Mouse (Mus musculus) liver, postnatal 0 days (tissue): ENCODE measurements at regions not wholly inside any gene's neighbourhood (a gene's known extent, or its start where the extent isn't known, plus 50 kb on each side); places are given as distances from the start of the nearest gene placed in this dataset.

Experiments
- ATAC-seq: fragments of 200-750 bp; cut with Nextera tagmentation; 2 replicates; pipeline ENCODE4 v1.8.0; 2017; ENCODE audit warnings: mild to moderate bottlenecking, moderate library complexity
- DNase-seq: peaks from one replicate; pipeline ENCODE4 v3.0.0-alpha.2; 2016
- H3K27ac ChIP-seq: fragments of 300-500 bp; sonication (generic); 2 replicates; pipeline ENCODE4 v1.5.1; 2014; ENCODE audit warnings: antibody characterized with exemption, moderate library complexity, mild to moderate bottlenecking, low read depth
- H3K27me3 ChIP-seq: fragments of 300-500 bp; sonication (generic); 2 replicates; pipeline ENCODE4 v1.6.1; 2014; ENCODE audit warnings: low read length, control low read depth, mixed read lengths; ENCODE audit not compliant: insufficient read depth
- H3K36me3 ChIP-seq: fragments of 300-500 bp; sonication (generic); replicated peaks from 2 replicates; pipeline ENCODE4 v1.6.1; 2014; ENCODE audit warnings: mild to moderate bottlenecking, control low read depth, low read length, moderate library complexity, mixed read lengths; ENCODE audit not compliant: insufficient read depth
- H3K4me1 ChIP-seq: fragments of 300-500 bp; sonication (generic); 2 replicates; pipeline ENCODE4 v1.6.1; 2014; ENCODE audit warnings: antibody characterized with exemption, mild to moderate bottlenecking, control low read depth; ENCODE audit not compliant: insufficient read depth
- H3K4me2 ChIP-seq: fragments of 300-500 bp; sonication (generic); 2 replicates; pipeline ENCODE4 v1.6.1; 2014; ENCODE audit warnings: low read depth, mild to moderate bottlenecking, low read length, moderate library complexity, mixed read lengths
- H3K4me3 ChIP-seq: fragments of 300-500 bp; sonication (generic); 2 replicates; pipeline ENCODE4 v1.5.1; 2014; ENCODE audit warnings: low read depth, low read length
- H3K9ac ChIP-seq: fragments of 300-500 bp; sonication (generic); replicated peaks from 2 replicates; pipeline ENCODE4 v1.6.1; 2014; ENCODE audit warnings: mild to moderate bottlenecking, moderate library complexity
- H3K9me3 ChIP-seq: fragments of 300-500 bp; sonication (generic); 2 replicates; pipeline ENCODE4 v1.6.1; 2016; ENCODE audit warnings: mild to moderate bottlenecking, control low read depth, low read length, mixed read lengths
- CTCF ChIP-seq: sonication (generic); IDR thresholded peaks from 2 replicates; pipeline ENCODE4 v1.5.1; 2016; ENCODE audit warnings: antibody characterized with exemption, low read depth
- EP300 ChIP-seq: IDR thresholded peaks from 2 replicates; pipeline ENCODE4 v1.6.1; 2016; ENCODE audit warnings: antibody characterized with exemption, low read depth, mild to moderate bottlenecking
- WGBS: fragments of 180-500 bp; shearing (Covaris S2); extraction: QIAGEN DNeasy Blood & Tissue Kit; methylation state at CpG from one replicate; pipeline ENCODE4 v1.1.7; 2014; ENCODE audit not compliant: insufficient replicate concordance; 5-methylcytosine and 5-hydroxymethylcytosine counted together

- H3K36me3 ChIP-seq = no peaks in the 10 kb centered on the region
- no peak overlapping the region for H3K27ac ChIP-seq
- no peak overlapping the region for H3K9ac ChIP-seq
- WGBS = 36% methylated on average over 3 of the region's 3 CpGs
- no peaks in the 10 kb centered on the region for H3K27me3 ChIP-seq
- H3K4me2 ChIP-seq = no peak overlapping the region
- H3K4me1 ChIP-seq = no peaks in the 10 kb centered on the region
- ATAC-seq = no peak
- no peaks in the 10 kb centered on the region for H3K9me3 ChIP-seq
- no peak overlapping the region for H3K4me3 ChIP-seq
- no peak for DNase-seq
- TF ChIP-seq EP300 (no peak), CTCF (no peak)
Observed at GRCm38 (mm10) chr13:116174976-116175375, 134.5 kb downstream of the Isl1 start.

GRCm38 (mm10) chr13:116173866-116174265, 135.6 kb downstream of the Isl1 start:
- Histone ChIP-seq H3K27me3 (no peaks in the 10 kb centered on the region), H3K9ac (no peak overlapping the region), H3K4me3 (no peak overlapping the region), H3K4me1 (no peaks in the 10 kb centered on the region), H3K9me3 (no peaks in the 10 kb centered on the region), H3K27ac (no peak overlapping the region), H3K4me2 (no peak overlapping the region), H3K36me3 (no peaks in the 10 kb centered on the region)
- ATAC-seq (no peak), DNase-seq (no peak)
- TF ChIP-seq EP300 (no peak), CTCF (no peak)
- WGBS = 69% methylated on average over 2 of the region's 2 CpGs

- H3K36me3 ChIP-seq = no peaks in the 10 kb centered on the region
- H3K4me2 ChIP-seq = no peak overlapping the region
- no peak overlapping the region for H3K4me3 ChIP-seq
- DNase-seq = no peak
- no peaks in the 10 kb centered on the region for H3K9me3 ChIP-seq
- no peaks in the 10 kb centered on the region for H3K4me1 ChIP-seq
- TF ChIP-seq CTCF (no peak), EP300 (no peak)
- 56% methylated on average over 5 of the region's 5 CpGs for WGBS
- no peak overlapping the region for H3K27ac ChIP-seq
- no peaks in the 10 kb centered on the region for H3K27me3 ChIP-seq
- no peak for ATAC-seq
- no peak overlapping the region for H3K9ac ChIP-seq
Observed at GRCm38 (mm10) chr13:116143022-116143421, 166.5 kb downstream of the Isl1 start.

- Histone ChIP-seq H3K9ac (no peak overlapping the region), H3K9me3 (no peaks in the 10 kb centered on the region), H3K27ac (no peak overlapping the region), H3K4me3 (no peak overlapping the region), H3K4me2 (no peak overlapping the region), H3K36me3 (no peaks in the 10 kb centered on the region), H3K4me1 (no peaks in the 10 kb centered on the region), H3K27me3 (no peaks in the 10 kb centered on the region)
- ATAC-seq = no peak
- no peak for DNase-seq
- 73% methylated on average over 1 of the region's 1 CpGs for WGBS
- TF ChIP-seq CTCF (no peak), EP300 (no peak)
Observed at GRCm38 (mm10) chr13:116118664-116119063, 190.8 kb downstream of the Isl1 start.

- Histone ChIP-seq H3K9me3 (no peaks in the 10 kb centered on the region), H3K36me3 (no peaks in the 10 kb centered on the region), H3K4me3 (no peak overlapping the region), H3K27me3 (no peaks in the 10 kb centered on the region), H3K27ac (no peak overlapping the region), H3K4me2 (no peak overlapping the region), H3K9ac (no peak overlapping the region), H3K4me1 (no peaks in the 10 kb centered on the region)
- ATAC-seq (no peak), DNase-seq (no peak)
- 68% methylated on average over 7 of the region's 7 CpGs for WGBS
- no peak for TF ChIP-seq EP300
Observed at GRCm38 (mm10) chr13:116111032-116111808, 198.3 kb downstream of the Isl1 start.

GRCm38 (mm10) chr13:116110578-116110977, 198.9 kb downstream of the Isl1 start:
- H3K27me3 ChIP-seq = no peaks in the 10 kb centered on the region
- H3K27ac ChIP-seq = no peak overlapping the region
- H3K9ac ChIP-seq = no peak overlapping the region
- no peak overlapping the region for H3K4me2 ChIP-seq
- no peak for TF ChIP-seq CTCF
- DNase-seq = no peak
- WGBS = 89% methylated on average over 2 of the region's 2 CpGs
- no peak overlapping the region for H3K4me3 ChIP-seq
- H3K4me1 ChIP-seq = no peaks in the 10 kb centered on the region
- no peaks in the 10 kb centered on the region for H3K36me3 ChIP-seq
- H3K9me3 ChIP-seq = no peaks in the 10 kb centered on the region
- no peak for ATAC-seq
